Mouse (Mus musculus): ENCODE results near the gene Sec61a1.

Gene Sec61a1

GRCm38 (mm10) chr6:88518404-88519263, at the start of gene Sec61a1:
Sec61a1 (minus strand) TSS chr6:88518905.
- peak; percentile 92 for DNase-seq (ENCODE audit: low read depth, low spot score)

GRCm38 (mm10) chr6:88566676-88567075, 48.0 kb upstream of the Sec61a1 start:
- DNase-seq (ENCODE audit: low read depth, low spot score): no peak

GRCm38 (mm10) chr6:88565033-88565432, 46.3 kb upstream of the Sec61a1 start:
- no peak for DNase-seq (ENCODE audit: low read depth, low spot score)

GRCm38 (mm10) chr6:88560156-88560555, 41.5 kb upstream of the Sec61a1 start:
- DNase-seq (ENCODE audit: low read depth, low spot score): no peak

GRCm38 (mm10) chr6:88559688-88560087, 41.0 kb upstream of the Sec61a1 start:
- DNase-seq (ENCODE audit: low read depth, low spot score): no peak

GRCm38 (mm10) chr6:88558076-88558475, 39.4 kb upstream of the Sec61a1 start:
- no peak for DNase-seq (ENCODE audit: low read depth, low spot score)

- no peak for DNase-seq (ENCODE audit: low read depth, low spot score)
These were observed 38.8 kb upstream of the Sec61a1 start for GRCm38 (mm10) chr6:88557548-88557947.

GRCm38 (mm10) chr6:88549916-88550315, 31.2 kb upstream of the Sec61a1 start:
- no peak for DNase-seq (ENCODE audit: low read depth, low spot score)

GRCm38 (mm10) chr6:88549137-88549814, 30.6 kb upstream of the Sec61a1 start:
- no peak for DNase-seq (ENCODE audit: low read depth, low spot score)

- DNase-seq (ENCODE audit: low read depth, low spot score): no peak
These were observed 29.8 kb upstream of the Sec61a1 start for GRCm38 (mm10) chr6:88548405-88549049.

- DNase-seq (ENCODE audit: low read depth, low spot score): no peak
These were observed 26.7 kb upstream of the Sec61a1 start for GRCm38 (mm10) chr6:88545397-88545790.

- no peak for DNase-seq (ENCODE audit: low read depth, low spot score)
These were observed 26.1 kb upstream of the Sec61a1 start for GRCm38 (mm10) chr6:88544644-88545396.

GRCm38 (mm10) chr6:88544241-88544640, 25.5 kb upstream of the Sec61a1 start:
- no peak for DNase-seq (ENCODE audit: low read depth, low spot score)

- DNase-seq (ENCODE audit: low read depth, low spot score): no peak
These were observed 21.5 kb upstream of the Sec61a1 start for GRCm38 (mm10) chr6:88540093-88540755.

GRCm38 (mm10) chr6:88530306-88530705, 11.6 kb upstream of the Sec61a1 start:
- no peak for DNase-seq (ENCODE audit: low read depth, low spot score)

- DNase-seq (ENCODE audit: low read depth, low spot score): no peak
These were observed 5.4 kb upstream of the Sec61a1 start for GRCm38 (mm10) chr6:88524056-88524455.

- DNase-seq (ENCODE audit: low read depth, low spot score): no peak
These were observed 4.7 kb upstream of the Sec61a1 start for GRCm38 (mm10) chr6:88523451-88523850.

GRCm38 (mm10) chr6:88523043-88523442, 4.3 kb upstream of the Sec61a1 start:
- DNase-seq (ENCODE audit: low read depth, low spot score): no peak

GRCm38 (mm10) chr6:88522606-88523005, 3.9 kb upstream of the Sec61a1 start:
- no peak for DNase-seq (ENCODE audit: low read depth, low spot score)

- no peak for DNase-seq (ENCODE audit: low read depth, low spot score)
These were observed 3.1 kb upstream of the Sec61a1 start for GRCm38 (mm10) chr6:88521821-88522220.

All from brain, embryonic 18.5 days (tissue).